In genomic region chr12:25269878-25270277, GRCm38 (mm10) we compare ENCODE assay signal across 22 mouse cellular contexts.
A peak's percentile ranks its signal among the peaks of the same experiment; 100 is the strongest.
DNase-seq lines count a peak whose midpoint lies in the region; ATAC-seq and TF ChIP-seq lines count a peak whose summit lies in the region.
"Had no signal": no experiment of that assay in that cellular context is flagged by ENCODE, and none has a peak within 500 bp of the region (broad histone marks: within the 10 kb centered on the region; RNA-seq: fewer than 3 reads in every experiment).

No protein-coding gene starts in this region.

- no peaks in the 10 kb centered on the region for H3K27me3 ChIP-seq in midbrain, embryonic 11.5 days (ENCODE audit: control insufficient read depth, insufficient read depth, low read length)
- peaks cover 8% of the 10 kb centered on the region for H3K27me3 ChIP-seq in midbrain, embryonic 10.5 days (ENCODE audit: low read depth, poor library complexity, severe bottlenecking)
- no peaks in the 10 kb centered on the region for H3K27me3 ChIP-seq in intestine, postnatal 0 days (replicated peaks; ENCODE audit: control insufficient read depth, insufficient read depth, low read length)
- H3K27me3 ChIP-seq: forebrain, embryonic 15.5 days; heart, embryonic 13.5 days; hindbrain, embryonic 13.5 days had no signal

- no peak overlapping the region for H3K4me2 ChIP-seq in midbrain, embryonic 11.5 days
- no peak overlapping the region for H3K4me2 ChIP-seq in intestine, postnatal 0 days (replicated peaks; ENCODE audit: low read depth)
- H3K4me2 ChIP-seq: forebrain, embryonic 15.5 days; heart, embryonic 13.5 days; hindbrain, embryonic 13.5 days had no signal

- H3K36me3 ChIP-seq in midbrain, embryonic 11.5 days (ENCODE audit: control insufficient read depth, insufficient read depth, low read length), result no peaks in the 10 kb centered on the region
- no peaks in the 10 kb centered on the region for H3K36me3 ChIP-seq in midbrain, embryonic 10.5 days
- H3K36me3 ChIP-seq in intestine, postnatal 0 days (ENCODE audit: control insufficient read depth, insufficient read depth), result no peaks in the 10 kb centered on the region
- H3K36me3 ChIP-seq: embryonic facial prominence, embryonic 10.5 days; forebrain, embryonic 10.5 days; forebrain, embryonic 15.5 days; heart, embryonic 13.5 days; hindbrain, embryonic 13.5 days had no signal

- peak; percentile 82 for DNase-seq in heart, adult 11 months
- DNase-seq in heart, adult 9 months (ENCODE audit: low spot score in 2 of 2), result no peak
- DNase-seq in midbrain, embryonic 11.5 days (ENCODE audit: low spot score, missing footprints), result peak; percentile 72
- DNase-seq in midbrain, embryonic 10.5 days (ENCODE audit: low spot score), result no peak
- DNase-seq in adipocyte (ENCODE audit: low spot score), result peak; percentile 10
- DNase-seq in adrenal gland, postnatal 10 days, result no peak
- DNase-seq: adrenal gland, postnatal 14 days; cerebellum, adult 18-20 months; cerebellum, adult 9-11 months; cerebellum, postnatal 36 days; gastrocnemius, postnatal 36 days; heart, adult 2 months; heart, postnatal 36 days had no signal

- no peak for ATAC-seq in midbrain, embryonic 11.5 days (ENCODE audit: low FRiP score)
- peak; percentile 68 for ATAC-seq in megakaryocyte-erythroid progenitor cell, adult 5-6 weeks (replicated peaks; ENCODE audit: low FRiP score, low TSS enrichment, poor library complexity, severe bottlenecking)
- no peak for ATAC-seq in intestine, postnatal 0 days
- ATAC-seq: forebrain, embryonic 15.5 days; hindbrain, postnatal 0 days had no signal

- TF ChIP-seq CTCF in intestine, postnatal 0 days (IDR thresholded peaks at IDR 0.05; ENCODE audit: low read depth), result no peak

- H3K27ac ChIP-seq in midbrain, embryonic 11.5 days (ENCODE audit: low read depth, low read length), result no peak overlapping the region
- H3K27ac ChIP-seq in midbrain, embryonic 10.5 days (replicated peaks), result no peak overlapping the region
- H3K27ac ChIP-seq in intestine, postnatal 0 days (ENCODE audit: low read depth, low read length), result no peak overlapping the region
- H3K27ac ChIP-seq: embryonic facial prominence, embryonic 10.5 days; forebrain, embryonic 10.5 days; forebrain, embryonic 15.5 days; heart, adult 2 months; heart, embryonic 13.5 days; hindbrain, embryonic 13.5 days; hindbrain, postnatal 0 days had no signal

- H3K9ac ChIP-seq in midbrain, embryonic 11.5 days (ENCODE audit: low read length), result no peak overlapping the region
- no peak overlapping the region for H3K9ac ChIP-seq in intestine, postnatal 0 days (ENCODE audit: low read depth, low read length)
- H3K9ac ChIP-seq: forebrain, embryonic 15.5 days; heart, embryonic 13.5 days; hindbrain, embryonic 13.5 days had no signal

- H3K4me1 ChIP-seq in midbrain, embryonic 11.5 days (ENCODE audit: control insufficient read depth, insufficient read depth, low read length), result no peaks in the 10 kb centered on the region
- H3K4me1 ChIP-seq in midbrain, embryonic 10.5 days, result peaks cover 14% of the 10 kb centered on the region; the same call in 1 of the 2 replicates
- 0 out of 2 replicates have a peak, but pooled peaks cover 7% of the 10 kb centered on the region for H3K4me1 ChIP-seq in intestine, postnatal 0 days (replicated peaks; ENCODE audit: control insufficient read depth, insufficient read depth, low read length)

- H3K9me3 ChIP-seq in midbrain, embryonic 11.5 days (ENCODE audit: control insufficient read depth, low read length), result no peaks in the 10 kb centered on the region
- no peaks in the 10 kb centered on the region for H3K9me3 ChIP-seq in midbrain, embryonic 10.5 days (replicated peaks)
- no peaks in the 10 kb centered on the region for H3K9me3 ChIP-seq in intestine, postnatal 0 days (ENCODE audit: control insufficient read depth)
- H3K9me3 ChIP-seq: embryonic facial prominence, embryonic 10.5 days; forebrain, embryonic 10.5 days; forebrain, embryonic 15.5 days; heart, embryonic 13.5 days; hindbrain, embryonic 13.5 days had no signal

- no peak overlapping the region for H3K4me3 ChIP-seq in midbrain, embryonic 11.5 days (ENCODE audit: low read depth, low read length)
- H3K4me3 ChIP-seq in midbrain, embryonic 10.5 days, result no peak overlapping the region
- no peak overlapping the region for H3K4me3 ChIP-seq in intestine, postnatal 0 days (ENCODE audit: low read depth, low read length)
- H3K4me3 ChIP-seq: embryonic facial prominence, embryonic 10.5 days; erythroblast, embryonic 14.5 days; forebrain, embryonic 10.5 days; forebrain, embryonic 15.5 days; heart, adult 2 months; heart, embryonic 13.5 days; hindbrain, embryonic 13.5 days had no signal

- WGBS in midbrain, embryonic 11.5 days, result 74% methylated on average over 3 of the region's 3 CpGs
- WGBS in midbrain, embryonic 10.5 days, result 77% methylated on average over 3 of the region's 3 CpGs
- WGBS in intestine, postnatal 0 days, result 51% methylated on average over 3 of the region's 3 CpGs

Comparison
In these comparisons a context has a peak if more than half of its experiments do, and no peak if none do; other contexts are left out.
1. DNase-seq: peak in heart, adult 11 months (single experiment), midbrain, embryonic 11.5 days (single experiment) and adipocyte (single experiment); none in heart, adult 9 months (0 of 2), midbrain, embryonic 10.5 days (single experiment) and adrenal gland, postnatal 10 days (single experiment).